Mouse (Mus musculus) common myeloid progenitor, adult 5-6 weeks (primary cell): ENCODE results near the gene Zfp384. TPM values are rescaled to one million over a fixed set of nuclear protein-coding genes. Genes with fewer than 3 reads are reported as not detected.
"Not testable (repeated sequence)": the region's sequence is repeated elsewhere in the genome, so short reads cannot be mapped to it uniquely, and the experiment has no call there.

Source experiments
- ATAC-seq: replicated peaks from 2 replicates; pipeline ENCODE4 v1.8.0; 2016; ENCODE audit warnings: low read depth, mild to moderate bottlenecking, moderate TSS enrichment, inconsistent platforms; ENCODE audit not compliant: poor library complexity, severe bottlenecking
- total RNA-seq: library from RNA; stranded (forward); fragments of 200-1000, 187-1606 nt; gene quantifications from 2 replicates; pipeline ENCODE4 v1.2.3, GENCODE M21; 2017

Gene Zfp384
- total RNA-seq, 1 experiment from 2014 or later = 27.0 TPM

DNA sequence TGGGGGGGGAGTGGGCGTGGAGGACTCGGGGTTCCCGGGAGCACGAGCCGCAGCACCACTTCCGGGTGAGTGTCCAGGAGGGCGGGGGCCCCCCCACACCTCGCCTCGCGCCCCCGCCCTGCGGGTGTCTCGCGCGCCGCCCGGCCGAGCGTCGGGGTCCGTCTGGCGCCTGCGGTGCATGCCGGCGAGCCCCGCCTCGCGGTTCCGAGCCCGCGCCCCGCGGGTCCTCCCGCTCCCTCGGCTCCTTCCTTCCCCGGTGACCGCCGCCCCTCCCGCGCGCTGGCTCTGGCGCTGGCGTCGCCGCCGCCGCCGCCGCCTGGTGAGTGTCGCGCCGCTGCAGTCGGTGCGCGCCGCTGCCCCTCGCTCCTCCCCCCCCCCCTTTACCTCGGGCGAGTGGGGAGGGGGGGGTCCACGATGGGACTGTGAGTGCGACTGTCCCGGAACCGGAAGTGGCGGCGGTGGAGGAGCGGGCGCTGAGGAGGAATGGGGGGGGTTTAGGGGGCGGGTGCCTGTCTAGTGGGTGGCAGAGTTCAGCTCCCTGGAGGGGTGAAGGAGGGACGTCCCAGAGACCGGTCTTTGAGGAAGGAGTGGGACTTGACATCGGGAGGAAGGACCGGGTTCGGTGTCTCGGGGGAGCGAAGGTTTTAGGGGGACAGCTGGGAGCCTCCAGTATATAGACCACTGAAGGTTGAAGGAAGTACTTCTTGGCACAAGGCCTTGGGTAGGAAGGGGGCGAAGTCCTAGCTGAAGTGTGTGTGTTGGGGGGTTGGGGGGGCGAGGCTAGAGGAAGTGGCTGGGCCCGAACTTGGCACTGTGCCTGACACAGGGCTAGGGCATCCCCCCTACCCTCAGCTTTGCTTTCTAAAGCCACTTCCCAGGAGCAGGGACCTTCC is 482 bp downstream of the Zfp384 start:
- ATAC-seq = peak; percentile 60

DNA sequence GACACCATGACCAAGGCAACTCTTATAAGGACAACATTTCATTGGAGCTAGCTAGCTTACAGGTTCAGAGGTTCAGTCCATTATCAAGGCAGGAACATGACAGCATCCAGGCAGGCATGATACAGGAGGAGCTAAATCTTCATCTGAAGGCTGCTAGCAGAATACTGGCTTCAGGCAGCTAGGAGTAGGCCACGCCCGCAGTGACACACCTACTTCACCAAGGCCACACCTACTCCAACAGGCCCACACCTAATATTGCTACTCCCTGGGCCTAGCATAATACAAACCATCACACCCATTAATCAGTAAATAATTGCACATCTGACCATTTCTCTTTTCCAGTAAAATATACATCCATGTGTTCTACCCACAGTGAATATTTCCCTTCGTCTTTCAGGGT is 8.7 kb downstream of the Zfp384 start:
- ATAC-seq = no peak; the same call in 1 of the 2 replicates

DNA sequence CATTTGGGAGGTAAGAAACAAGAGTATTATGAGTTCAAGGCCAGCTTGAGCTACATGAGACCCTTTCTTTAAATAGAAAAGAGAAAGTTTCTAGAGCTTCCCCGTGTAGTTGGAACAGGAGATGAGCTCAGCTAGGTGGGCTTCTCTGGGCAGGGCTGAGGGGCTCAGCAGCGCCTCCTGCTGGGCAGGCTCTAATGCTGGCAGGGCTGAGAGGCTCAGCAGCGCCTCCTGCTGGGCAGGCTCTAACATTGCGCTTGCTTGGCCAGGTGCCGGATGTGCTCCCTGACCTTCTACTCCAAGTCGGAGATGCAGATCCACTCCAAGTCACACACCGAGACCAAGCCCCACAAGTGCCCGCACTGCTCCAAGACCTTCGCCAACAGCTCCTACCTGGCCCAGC is 21.6 kb downstream of the Zfp384 start:
- peak; percentile 94 for ATAC-seq

DNA sequence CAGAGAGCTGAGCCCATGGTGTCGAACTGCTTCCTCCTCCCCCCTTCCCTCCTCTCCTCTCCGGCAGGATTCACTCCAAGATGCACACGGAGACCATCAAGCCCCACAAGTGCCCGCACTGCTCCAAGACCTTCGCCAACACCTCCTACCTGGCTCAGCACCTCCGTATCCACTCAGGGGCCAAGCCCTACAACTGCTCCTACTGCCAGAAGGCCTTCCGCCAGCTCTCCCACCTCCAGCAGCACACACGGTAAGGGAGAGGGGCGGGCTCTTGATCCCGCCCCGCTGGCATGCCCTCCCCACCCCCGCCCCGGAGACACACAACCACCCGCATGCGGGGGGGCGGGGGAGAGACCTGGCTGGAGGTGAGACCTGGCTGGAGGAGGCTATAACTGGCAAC is 22.7 kb downstream of the Zfp384 start:
- no peak for ATAC-seq

DNA sequence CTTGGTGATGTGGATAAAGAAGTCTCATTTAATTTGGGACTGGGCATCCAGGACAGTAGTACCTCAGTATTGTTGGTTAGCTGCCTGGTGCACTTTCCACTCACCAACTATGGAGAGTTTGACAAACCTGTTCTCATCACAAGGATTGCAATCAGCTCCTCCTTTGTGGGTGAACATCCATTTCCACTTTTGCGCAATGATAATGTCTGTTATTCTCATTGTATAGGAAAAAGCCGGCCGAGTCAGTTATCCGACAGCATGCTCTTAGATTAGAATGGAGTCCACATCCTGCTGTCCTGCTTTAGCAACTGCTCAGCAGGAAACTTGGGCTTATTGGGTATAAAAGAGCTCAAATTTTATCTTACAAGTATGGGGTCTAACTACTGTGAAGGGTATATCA is 29.7 kb downstream of the Zfp384 start:
- no peak for ATAC-seq

DNA sequence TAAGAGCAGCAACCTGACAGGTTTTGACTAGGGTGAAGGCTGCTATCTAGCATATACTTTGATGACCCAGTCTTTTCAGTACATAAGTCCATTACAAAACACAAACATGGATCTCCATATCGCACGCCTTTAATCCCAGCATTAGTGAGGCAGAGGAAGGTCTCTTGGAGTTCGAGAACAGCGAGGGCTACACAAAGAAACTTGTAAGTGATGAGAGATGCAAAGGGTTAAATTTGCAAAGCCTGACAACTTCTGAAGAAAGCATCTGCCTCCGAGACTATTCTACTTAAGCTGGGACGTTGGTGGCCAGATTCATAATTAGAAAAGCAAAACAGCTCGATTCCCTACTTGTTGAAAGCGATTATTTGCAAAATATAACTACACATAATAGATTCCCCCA is 30.2 kb downstream of the Zfp384 start:
- ATAC-seq = peak; percentile 6; the same call in 1 of the 2 replicates

DNA sequence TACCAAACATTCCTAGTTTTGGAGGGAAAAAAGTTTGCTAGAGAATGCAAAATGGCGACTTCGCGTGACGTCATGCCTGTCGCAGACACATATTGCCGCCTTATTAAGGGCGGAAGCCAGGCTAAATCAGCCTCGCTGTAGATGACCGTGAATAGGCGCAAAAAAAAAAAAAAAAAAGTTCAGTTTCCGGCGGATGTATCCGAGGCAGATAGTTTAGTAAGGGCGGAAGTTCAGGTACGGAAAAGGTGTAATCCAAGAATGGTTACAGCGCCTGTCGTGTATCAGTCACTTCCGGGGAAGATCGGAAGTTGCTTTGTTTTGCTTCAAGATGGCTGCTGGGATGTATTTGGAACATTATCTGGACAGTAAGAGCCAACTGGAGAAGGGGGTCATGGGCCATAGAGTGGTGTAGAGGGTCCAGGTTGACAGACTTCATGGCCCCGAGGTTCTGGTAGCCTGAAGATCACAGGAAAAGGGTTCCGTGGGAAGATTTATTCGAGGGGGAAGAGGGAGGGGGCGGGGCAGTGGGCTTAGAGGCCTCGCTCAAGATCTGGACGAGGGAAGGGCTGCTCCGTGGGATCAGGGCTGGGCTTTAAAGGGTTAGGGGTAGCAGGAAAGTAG is 30.7 kb downstream of the Zfp384 start, which contains the start of gene Ing4:
Gene Ing4, plus strand, starts transcription at position 228 of the 621 bp plus-strand sequence.
- peak; percentile 94 for ATAC-seq

DNA sequence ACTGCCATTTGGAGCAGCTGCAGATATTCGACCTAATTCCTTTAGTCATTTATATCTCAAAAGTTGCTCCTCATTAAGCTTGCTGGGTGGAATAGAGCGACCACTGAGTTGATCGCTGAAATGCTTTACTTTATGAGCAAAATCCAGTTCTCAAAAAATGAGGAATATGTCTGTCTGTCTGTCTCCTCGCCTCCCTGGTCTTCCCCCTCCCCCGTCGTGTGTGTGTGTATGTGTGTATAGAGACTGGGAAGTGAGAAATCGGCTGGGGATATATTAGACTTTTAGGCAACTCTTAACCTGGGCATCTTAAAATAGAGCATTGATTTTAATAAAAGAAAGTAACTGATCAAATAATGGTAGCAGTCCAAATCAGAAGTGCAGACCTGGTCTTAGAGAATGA is 31.3 kb downstream of the Zfp384 start:
- no peak for ATAC-seq

DNA sequence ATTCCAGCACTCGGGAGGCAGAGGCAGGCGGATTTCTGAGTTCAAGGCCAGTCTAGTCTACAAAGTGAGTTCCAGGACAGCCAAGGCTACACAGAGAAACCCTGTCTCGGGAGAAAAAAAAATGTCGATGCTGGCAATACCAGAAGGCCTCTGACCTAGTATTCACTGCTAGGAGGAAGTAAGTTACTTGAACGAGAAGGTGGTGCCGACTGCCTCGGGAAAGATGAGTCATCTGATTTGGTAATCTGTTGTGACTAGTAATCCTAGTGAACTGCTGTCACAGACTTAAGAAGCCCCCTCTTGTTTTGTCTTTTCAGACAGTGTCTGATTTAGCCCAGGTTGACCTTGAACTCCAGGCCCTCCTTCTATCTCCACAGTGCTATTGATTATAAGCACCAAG is 32.1 kb downstream of the Zfp384 start:
- ATAC-seq = peak; percentile 55

DNA sequence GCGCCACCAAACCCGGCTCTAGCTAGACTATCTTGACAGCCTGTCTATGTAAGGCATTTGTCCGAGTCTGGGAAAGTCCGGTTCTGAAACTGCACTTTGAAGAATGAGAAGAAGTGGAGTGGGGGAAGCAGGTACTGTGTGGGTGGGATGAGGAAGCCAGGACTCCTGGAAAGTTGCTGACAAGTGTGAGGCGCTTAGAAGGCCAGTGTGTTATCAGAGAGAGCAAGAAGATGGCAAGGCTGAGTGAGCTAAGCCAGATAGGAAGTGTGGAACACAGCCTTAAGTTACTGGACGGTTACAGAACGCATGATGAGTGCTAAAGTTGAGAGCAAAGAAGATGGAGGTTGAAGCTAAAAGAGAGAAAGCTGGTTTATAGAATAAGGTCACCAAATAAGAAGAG is 33.1 kb downstream of the Zfp384 start:
- ATAC-seq = no peak

DNA sequence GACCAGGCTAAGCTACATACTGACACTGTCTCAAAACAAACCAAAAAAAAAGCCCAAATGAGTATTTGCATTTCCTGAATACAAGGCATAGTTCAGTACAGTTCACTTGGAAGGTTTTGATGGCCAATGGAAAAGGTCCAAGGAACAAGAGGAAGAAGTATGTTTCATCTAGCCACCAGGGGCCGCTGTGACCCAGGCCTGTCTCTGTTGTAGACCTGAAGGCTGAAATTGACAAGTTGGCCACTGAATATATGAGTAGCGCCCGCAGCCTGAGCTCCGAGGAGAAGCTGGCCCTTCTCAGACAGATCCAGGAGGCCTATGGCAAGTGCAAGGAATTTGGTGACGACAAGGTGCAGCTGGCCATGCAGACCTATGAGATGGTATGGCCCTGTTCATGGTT is 37.7 kb downstream of the Zfp384 start:
- peak; percentile 84 for ATAC-seq

DNA sequence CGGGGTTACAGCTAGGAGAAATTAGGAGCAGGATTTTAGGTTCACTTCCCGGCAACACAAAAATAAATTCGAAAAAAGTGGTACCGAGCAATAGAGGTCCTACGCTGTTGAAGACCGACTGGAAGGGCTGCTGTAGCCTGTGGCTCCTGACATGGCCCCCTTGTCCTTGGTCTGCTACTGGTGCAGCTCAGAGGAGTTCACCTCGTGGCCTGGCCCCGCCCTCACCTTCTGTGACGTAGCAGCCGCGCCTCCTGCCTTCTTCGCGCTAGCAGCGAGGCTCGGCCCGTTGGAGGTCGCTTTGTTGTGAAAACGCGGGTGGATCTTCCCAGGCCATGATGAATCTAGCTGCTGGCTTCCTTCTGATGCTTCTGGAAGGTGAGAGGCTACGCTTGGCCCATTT is 40.7 kb downstream of the Zfp384 start, which contains the start of gene Acrbp:
Gene Acrbp, plus strand, starts transcription at position 12 of the 400 bp plus-strand sequence.
- no peak for ATAC-seq

DNA sequence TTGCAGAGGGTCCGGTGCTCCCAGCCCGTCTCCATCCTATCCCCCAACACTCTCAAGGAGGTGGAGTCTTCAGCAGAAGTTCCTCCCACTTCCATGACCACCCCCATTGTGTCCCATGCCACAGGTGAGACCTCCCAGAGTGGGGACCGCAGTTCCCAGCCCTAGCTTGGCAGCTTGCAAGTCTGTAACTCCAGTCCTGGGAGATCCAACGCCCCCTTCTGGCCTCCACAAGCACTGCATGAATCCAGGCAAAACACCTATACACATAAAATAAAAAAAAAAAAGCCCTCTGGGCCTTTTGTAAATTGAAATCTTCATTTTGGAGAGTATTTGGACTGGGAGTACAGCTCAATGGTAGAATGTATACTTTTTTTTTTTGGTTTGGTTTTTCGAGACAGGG is 42.3 kb downstream of the Zfp384 start:
- ATAC-seq = no peak

DNA sequence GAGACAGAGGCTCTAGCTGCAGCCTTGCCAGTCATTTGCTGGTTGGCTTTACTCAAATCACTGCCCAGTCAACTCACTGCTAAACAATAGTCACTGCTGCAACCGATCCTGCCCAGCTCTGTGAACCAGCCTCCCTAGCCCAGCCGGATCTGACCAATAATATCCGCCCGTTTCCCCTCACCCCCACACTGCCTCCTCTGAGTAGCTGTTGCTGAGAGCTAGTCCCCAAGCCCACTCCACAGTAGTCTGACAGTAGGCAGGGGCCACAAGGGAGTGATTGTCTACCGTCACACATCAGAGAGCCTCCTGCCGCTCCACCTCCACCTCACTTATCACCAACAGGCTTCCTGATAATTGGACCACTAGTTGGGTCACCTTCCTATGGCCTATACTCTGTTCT is 52.5 kb downstream of the Zfp384 start:
- ATAC-seq = no peak

DNA sequence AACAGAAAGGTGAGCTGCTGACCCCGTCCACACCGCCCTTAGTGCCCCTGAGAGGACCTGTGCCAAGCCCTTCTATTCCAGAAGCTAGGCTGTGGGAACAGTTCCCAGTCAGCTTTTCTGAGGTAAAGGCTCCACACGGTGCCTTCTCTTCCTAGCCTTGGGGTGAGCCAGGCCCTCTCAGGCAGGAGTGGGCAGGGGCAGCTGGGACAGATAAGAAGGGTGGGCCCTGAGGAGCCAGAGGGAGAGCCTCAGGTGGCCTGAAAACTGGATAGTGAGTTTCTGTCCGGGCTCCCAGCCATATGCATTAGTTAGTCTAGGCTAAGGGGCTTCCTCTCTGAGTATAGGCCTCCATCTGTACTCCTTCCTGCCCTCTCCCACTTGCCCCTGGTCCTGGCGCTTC is 53.6 kb downstream of the Zfp384 start:
- ATAC-seq = no peak

DNA sequence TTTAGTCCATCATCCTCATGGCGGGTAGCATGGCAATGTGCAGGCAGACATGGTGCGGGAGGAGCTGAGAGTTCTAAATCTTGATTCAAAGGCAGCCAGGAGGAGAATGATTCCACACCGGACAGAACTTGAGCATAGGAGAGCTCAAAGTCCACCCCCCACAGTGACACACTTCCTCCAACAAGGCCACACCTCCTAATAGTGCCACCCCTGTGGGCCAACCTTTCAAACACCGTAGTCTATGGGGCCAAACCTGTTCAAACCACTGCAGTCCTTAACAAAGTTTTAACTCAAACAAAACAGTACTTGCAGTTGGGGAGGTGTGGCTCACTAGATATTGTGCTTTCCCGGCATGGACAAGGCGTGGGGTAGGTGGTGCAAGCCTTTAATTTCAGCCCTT is 55.0 kb downstream of the Zfp384 start:
- no peak for ATAC-seq

DNA sequence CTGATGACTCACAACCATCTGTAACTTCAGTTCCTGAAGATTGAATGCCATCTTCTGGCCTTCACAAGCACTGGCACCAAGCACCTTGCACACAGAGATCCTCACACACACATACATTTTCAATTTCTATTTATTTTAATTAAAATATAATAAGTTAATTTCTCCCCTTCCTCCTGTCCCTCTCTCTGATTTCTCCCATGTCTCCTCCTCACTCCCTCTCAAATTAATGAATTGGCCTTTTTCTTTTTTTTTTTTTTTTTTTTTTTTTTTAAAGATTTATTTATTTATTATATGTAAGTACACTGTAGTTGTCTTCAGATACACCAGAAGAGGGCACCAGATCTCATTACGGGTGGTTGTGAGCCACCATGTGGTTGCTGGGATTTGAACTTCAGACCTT is 56.3 kb downstream of the Zfp384 start:
- not testable (repeated sequence) for ATAC-seq

DNA sequence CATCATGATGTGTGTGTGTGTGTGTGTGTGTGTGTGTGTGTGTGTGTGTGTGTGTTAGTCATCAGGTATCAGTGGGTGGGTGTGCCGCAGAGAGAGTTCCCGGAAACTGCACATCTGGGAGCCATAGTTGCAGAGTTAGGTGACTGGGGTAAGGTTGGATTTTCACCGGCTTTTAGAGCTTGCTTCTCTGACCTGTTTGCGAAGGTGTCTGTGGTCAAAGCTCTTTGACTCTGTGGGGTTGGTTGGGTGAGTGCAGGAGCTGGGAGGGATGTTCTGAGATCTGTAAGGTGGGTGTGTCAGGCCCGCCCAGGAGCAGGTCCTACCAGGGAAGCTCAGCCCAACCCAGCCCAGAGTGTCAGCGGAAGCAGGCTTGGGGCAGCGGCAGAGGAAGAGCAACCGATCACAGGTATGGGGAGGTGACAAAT is 58.6 kb downstream of the Zfp384 start, which contains the start of gene Lpar5:
Gene Lpar5, plus strand, starts transcription at position 350 of the 425 bp plus-strand sequence.
- ATAC-seq = no peak

DNA sequence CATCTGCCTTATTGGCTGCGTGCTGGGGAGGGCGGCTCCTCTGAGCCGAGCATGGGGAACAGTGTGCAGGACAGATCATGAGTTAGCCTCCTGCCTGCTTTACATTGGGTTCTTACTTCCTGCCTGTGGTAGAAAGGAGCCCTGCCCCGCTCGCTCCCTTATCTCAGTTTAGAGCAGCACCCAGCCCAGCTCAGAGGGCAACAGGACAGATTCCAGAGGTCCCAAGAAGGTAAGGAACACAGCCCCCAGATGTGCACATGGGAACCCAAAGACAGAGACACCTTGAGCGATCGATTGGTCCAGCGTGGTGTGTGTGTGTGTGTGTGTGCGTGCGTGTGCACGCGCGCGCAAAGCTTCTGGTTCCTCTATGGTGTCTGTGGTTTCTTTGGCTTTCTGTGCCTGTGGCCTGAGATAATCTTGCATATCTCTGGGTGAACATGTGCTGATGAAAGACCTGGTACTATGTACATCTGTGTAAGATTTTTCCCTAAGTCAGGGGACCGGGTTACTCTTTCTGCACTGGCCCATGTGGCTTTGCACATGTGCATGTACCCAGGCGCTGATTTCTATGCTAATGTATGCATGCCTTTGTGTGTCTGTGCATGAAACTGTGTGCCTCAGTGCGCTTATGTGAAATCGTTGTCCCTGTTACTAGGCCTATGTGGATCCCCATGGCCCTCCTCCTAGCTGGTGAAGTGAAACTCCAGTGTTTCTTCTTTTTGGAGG is 62.4 kb downstream of the Zfp384 start:
- ATAC-seq = peak; percentile 89

DNA sequence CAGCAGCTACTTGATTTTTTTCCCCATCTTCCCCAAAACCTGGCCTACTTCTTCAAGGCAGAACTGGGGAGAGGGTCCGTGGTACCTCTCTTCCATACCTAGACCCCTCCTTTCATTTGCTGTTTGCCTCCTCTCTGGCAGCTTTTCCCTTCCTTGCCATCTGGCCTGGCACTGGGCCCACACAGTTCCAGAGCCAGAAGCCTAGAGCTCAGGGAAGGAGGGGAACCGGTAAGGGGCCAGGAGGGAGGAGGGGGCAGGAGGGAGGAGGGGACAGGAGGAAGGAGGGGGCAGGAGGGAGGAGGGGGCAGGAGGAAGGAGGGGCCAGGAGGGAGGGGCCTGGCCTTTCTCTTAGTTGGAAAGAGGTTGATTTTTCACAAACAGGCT is 62.9 kb downstream of the Zfp384 start:
- ATAC-seq = no peak; the same call in 1 of the 2 replicates

DNA sequence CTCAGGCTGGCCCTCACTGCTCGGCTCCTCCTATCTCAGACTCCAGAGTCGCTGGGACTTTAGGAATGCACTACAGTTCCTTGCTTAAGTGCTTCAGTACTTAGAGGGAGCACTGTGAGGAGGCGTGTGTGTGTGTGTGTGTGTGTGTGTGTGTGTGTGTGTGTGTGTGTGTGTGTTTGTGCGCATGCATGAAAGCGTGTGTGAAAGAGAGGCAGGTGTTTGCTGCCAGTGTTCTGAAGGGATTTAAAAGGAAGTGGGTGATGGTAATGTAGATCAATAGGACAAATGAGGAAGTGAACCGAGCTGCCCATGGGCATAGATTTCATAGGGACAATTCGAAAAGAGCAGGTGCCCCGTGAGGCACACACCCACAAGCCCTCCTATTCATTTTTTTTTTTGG is 64.9 kb downstream of the Zfp384 start:
- ATAC-seq = 0 out of 2 replicates have a peak, but pooled peaks have one; percentile 16
